Mouse (Mus musculus) liver, adult 2 months (tissue): ENCODE results near the gene Man2a2.

Experiments
- CTCF ChIP-seq: fragments of 200-500 bp; IDR thresholded peaks from 2 replicates; pipeline ENCODE4 v1.5.1; 2011; ENCODE audit warnings: low read depth, low read length, control low read depth
- POLR2A ChIP-seq: fragments of 200-500 bp; IDR thresholded peaks from 2 replicates; pipeline ENCODE4 v1.6.1; 2011; ENCODE audit warnings: low read length, control low read depth; ENCODE audit not compliant: insufficient read depth; ENCODE audit errors: extremely low read depth

DNA sequence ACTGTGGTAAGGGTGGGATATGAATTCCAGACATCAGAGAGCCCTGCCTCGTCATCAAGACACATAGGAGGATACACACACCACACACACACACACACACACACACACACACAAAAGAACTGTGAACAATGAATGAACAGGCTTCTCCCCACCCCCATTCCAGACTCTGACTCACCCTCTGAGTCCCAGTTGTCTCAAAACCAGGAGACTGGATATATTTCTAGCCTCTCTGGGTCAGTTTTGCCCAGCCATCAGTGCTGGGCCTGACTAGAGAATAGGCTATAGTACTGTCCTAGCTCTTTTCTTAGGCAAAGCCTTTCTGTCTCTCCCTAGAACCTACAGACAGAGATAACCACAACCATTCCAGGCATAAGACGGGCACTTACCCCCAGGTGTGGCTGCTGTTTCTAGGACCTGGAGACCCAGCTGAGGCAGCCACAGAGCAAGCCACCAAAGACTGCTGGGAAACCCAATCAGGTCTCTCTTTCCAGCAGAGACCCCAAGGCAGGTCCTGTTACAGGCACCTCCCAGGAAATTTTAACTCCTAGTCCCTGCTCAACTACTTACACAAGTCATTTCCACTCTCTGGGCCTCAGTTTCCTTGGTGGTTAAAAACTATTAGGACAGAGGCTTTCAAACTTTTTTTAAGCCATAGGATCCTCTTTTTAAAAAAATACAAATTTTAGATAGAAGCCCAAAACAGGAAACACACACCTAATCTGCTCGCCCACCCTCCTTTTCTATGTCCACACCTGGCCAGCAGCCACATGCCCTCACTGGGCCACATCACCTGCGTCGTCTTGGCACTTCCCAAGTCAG is 30.1 kb upstream of the Man2a2 start:
- TF ChIP-seq CTCF, result no peak
- TF ChIP-seq POLR2A, result no peak
